ENCODE assay signal across 22 mouse cellular contexts in genomic region chr4:130803591-130803990, GRCm38 (mm10). TPM values are rescaled to one million over a fixed set of nuclear protein-coding genes. Genes with fewer than 3 reads are reported as not detected.
DNase-seq lines count a peak whose midpoint lies in the region; ATAC-seq and TF ChIP-seq lines count a peak whose summit lies in the region.
"Had no signal": no experiment of that assay in that cellular context is flagged by ENCODE, and none has a peak within 500 bp of the region (broad histone marks: within the 10 kb centered on the region; RNA-seq: fewer than 3 reads in every experiment).

No protein-coding gene starts in this region.

- intact Hi-C loops in heart, postnatal 25 days (cut with DNase I): no loop called here

- H3K4me1 ChIP-seq in heart, embryonic 10.5 days: peaks cover 58% of the 10 kb centered on the region
- H3K4me1 ChIP-seq in midbrain, embryonic 15.5 days: peaks cover 66% of the 10 kb centered on the region
- peaks cover 21% of the 10 kb centered on the region; the same call in 1 of the 2 replicates for H3K4me1 ChIP-seq in midbrain, postnatal 0 days (ENCODE audit: insufficient read depth, low read length)
- H3K4me1 ChIP-seq in hindbrain, embryonic 15.5 days (replicated peaks): peaks cover 81% of the 10 kb centered on the region
- peaks cover 80% of the 10 kb centered on the region for H3K4me1 ChIP-seq in neural tube, embryonic 15.5 days

- no peaks in the 10 kb centered on the region for H3K9me3 ChIP-seq in heart, embryonic 10.5 days
- H3K9me3 ChIP-seq in midbrain, embryonic 15.5 days: no peaks in the 10 kb centered on the region
- no peaks in the 10 kb centered on the region for H3K9me3 ChIP-seq in midbrain, postnatal 0 days (ENCODE audit: low read length)
- H3K9me3 ChIP-seq in hindbrain, embryonic 15.5 days: no peaks in the 10 kb centered on the region
- H3K9me3 ChIP-seq in neural tube, embryonic 15.5 days (replicated peaks): no peaks in the 10 kb centered on the region
- H3K9me3 ChIP-seq: embryonic facial prominence, embryonic 13.5 days; liver, embryonic 12.5 days; lung, embryonic 15.5 days had no signal

- no peak overlapping the region for H3K4me2 ChIP-seq in midbrain, embryonic 15.5 days
- no peak overlapping the region for H3K4me2 ChIP-seq in midbrain, postnatal 0 days (ENCODE audit: low read depth, low read length, poor library complexity, severe bottlenecking)
- no peak overlapping the region for H3K4me2 ChIP-seq in hindbrain, embryonic 15.5 days
- no peak overlapping the region for H3K4me2 ChIP-seq in neural tube, embryonic 15.5 days
- H3K4me2 ChIP-seq: embryonic facial prominence, embryonic 13.5 days; liver, embryonic 12.5 days; lung, embryonic 15.5 days had no signal

- no peak overlapping the region for H3K9ac ChIP-seq in midbrain, embryonic 15.5 days
- no peak overlapping the region for H3K9ac ChIP-seq in midbrain, postnatal 0 days (replicated peaks; ENCODE audit: low read length, poor library complexity, severe bottlenecking)
- no peak overlapping the region for H3K9ac ChIP-seq in hindbrain, embryonic 15.5 days
- no peak overlapping the region for H3K9ac ChIP-seq in neural tube, embryonic 15.5 days (replicated peaks)
- H3K9ac ChIP-seq: embryonic facial prominence, embryonic 13.5 days; liver, embryonic 12.5 days; lung, embryonic 15.5 days had no signal

- DNase-seq in heart, embryonic 10.5 days (ENCODE audit: low spot score): no peak
- no peak for DNase-seq in heart, postnatal 25 days (ENCODE audit: low spot score)
- DNase-seq in midbrain, postnatal 0 days (ENCODE audit: low spot score): no peak
- no peak for DNase-seq in right cerebral cortex, postnatal 4 days
- DNase-seq: adrenal gland, postnatal 25 days; cerebellum, adult 8-10 months; gastrocnemius, postnatal 10 days; heart, adult 18-20 months; heart, postnatal 14 days; right cerebral cortex, postnatal 25 days; thymus, postnatal 14 days had no signal

- no peak overlapping the region for H3K4me3 ChIP-seq in heart, embryonic 10.5 days
- no peak overlapping the region for H3K4me3 ChIP-seq in midbrain, embryonic 15.5 days
- H3K4me3 ChIP-seq in midbrain, postnatal 0 days (ENCODE audit: low read depth, low read length): no peak overlapping the region
- no peak overlapping the region for H3K4me3 ChIP-seq in hindbrain, embryonic 15.5 days
- no peak overlapping the region for H3K4me3 ChIP-seq in neural tube, embryonic 15.5 days (replicated peaks)
- H3K4me3 ChIP-seq: embryonic facial prominence, embryonic 13.5 days; left cerebral cortex, adult 2 months; liver, embryonic 12.5 days; lung, embryonic 15.5 days had no signal

- no peaks in the 10 kb centered on the region for H3K36me3 ChIP-seq in heart, embryonic 10.5 days
- no peaks in the 10 kb centered on the region for H3K36me3 ChIP-seq in midbrain, embryonic 15.5 days (replicated peaks)
- 0 out of 2 replicates have a peak, but pooled peaks cover 5% of the 10 kb centered on the region for H3K36me3 ChIP-seq in midbrain, postnatal 0 days (ENCODE audit: insufficient read depth, low read length)
- H3K36me3 ChIP-seq in hindbrain, embryonic 15.5 days: no peaks in the 10 kb centered on the region
- H3K36me3 ChIP-seq in neural tube, embryonic 15.5 days: peaks cover 3% of the 10 kb centered on the region; the same call in 1 of the 2 replicates
- H3K36me3 ChIP-seq: liver, embryonic 12.5 days; lung, embryonic 15.5 days had no signal

- WGBS in heart, embryonic 10.5 days: 73% methylated on average over 2 of the region's 2 CpGs
- 48% methylated on average over 2 of the region's 2 CpGs for WGBS in midbrain, embryonic 15.5 days
- 43% methylated on average over 2 of the region's 2 CpGs for whole genome bisulfite sequencing in midbrain, postnatal 0 days
- 66% methylated on average over 2 of the region's 2 CpGs for WGBS in hindbrain, embryonic 15.5 days
- WGBS in neural tube, embryonic 15.5 days: 79% methylated on average over 2 of the region's 2 CpGs

- TF ChIP-seq CTCF in midbrain, postnatal 0 days (IDR thresholded peaks at IDR 0.05): no peak

- ATAC-seq in midbrain, embryonic 15.5 days (replicated peaks): no peak
- no peak for ATAC-seq in midbrain, postnatal 0 days (ENCODE audit: low FRiP score)
- ATAC-seq in hindbrain, embryonic 15.5 days (ENCODE audit: low FRiP score, low read depth): no peak
- no peak for ATAC-seq in neural tube, embryonic 15.5 days (ENCODE audit: low FRiP score)
- ATAC-seq: activated CD4-positive, CD25-positive, alpha-beta regulatory T cell, adult 4 months; intestine, embryonic 16.5 days; liver, embryonic 12.5 days; Patski had no signal

- H3K27ac ChIP-seq in heart, embryonic 10.5 days: peak overlapping the region; percentile 23; the same call in 1 of the 2 replicates
- peak overlapping the region; percentile 77 for H3K27ac ChIP-seq in midbrain, embryonic 15.5 days
- H3K27ac ChIP-seq in midbrain, postnatal 0 days (ENCODE audit: low read depth, low read length): no peak overlapping the region
- H3K27ac ChIP-seq in hindbrain, embryonic 15.5 days (replicated peaks): peak overlapping the region; percentile 85
- H3K27ac ChIP-seq in neural tube, embryonic 15.5 days (replicated peaks): peak overlapping the region; percentile 82
- H3K27ac ChIP-seq: embryonic facial prominence, embryonic 13.5 days; liver, embryonic 12.5 days; lung, embryonic 15.5 days; stomach, postnatal 0 days had no signal

- H3K27me3 ChIP-seq in heart, embryonic 10.5 days (ENCODE audit: insufficient read depth, poor library complexity, severe bottlenecking): no peaks in the 10 kb centered on the region
- no peaks in the 10 kb centered on the region for H3K27me3 ChIP-seq in midbrain, embryonic 15.5 days (replicated peaks)
- no peaks in the 10 kb centered on the region for H3K27me3 ChIP-seq in midbrain, postnatal 0 days (ENCODE audit: insufficient read depth, low read length)
- no peaks in the 10 kb centered on the region for H3K27me3 ChIP-seq in hindbrain, embryonic 15.5 days
- no peaks in the 10 kb centered on the region for H3K27me3 ChIP-seq in neural tube, embryonic 15.5 days (replicated peaks)
- H3K27me3 ChIP-seq: embryonic facial prominence, embryonic 13.5 days; liver, embryonic 12.5 days; lung, embryonic 15.5 days; Patski had no signal

RNA-seq across cellular contexts. Expression of gene Sdc3, which starts 11.3 kb away (rescaled TPM):
- 19.0 and 21.6 TPM in 2 replicates for polyA plus RNA-seq in heart, embryonic 10.5 days (2016; fragmentation: Nextera tagmentation; extraction: Ambion mirVana)
- total RNA-seq in heart, postnatal 25 days (2021): 10 to 100 TPM; 37.7 to 41.9 TPM
- 180 and 186 TPM in 2 replicates for polyA plus RNA-seq in midbrain, embryonic 15.5 days (2015; fragmentation: Nextera tagmentation; extraction: Ambion mirVana)
- 645 and 733 TPM in 2 replicates for total RNA-seq in midbrain, postnatal 0 days (2014; rRNA removed)
- 241 and 242 TPM in 2 replicates for polyA plus RNA-seq in midbrain, postnatal 0 days (2015; fragmentation: Nextera tagmentation; extraction: Ambion mirVana)
- polyA plus RNA-seq in hindbrain, embryonic 15.5 days (2015; fragmentation: Nextera tagmentation; extraction: Ambion mirVana): 146 and 182 TPM in 2 replicates
- polyA plus RNA-seq in neural tube, embryonic 15.5 days (2015; fragmentation: Nextera tagmentation; extraction: Ambion mirVana): 117 and 130 TPM in 2 replicates
